Mouse (Mus musculus): ENCODE data around the gene Tom1l2. TPM values are rescaled to one million over a fixed set of nuclear protein-coding genes. Genes with fewer than 3 reads are reported as not detected.
A peak's percentile ranks its signal among the peaks of the same experiment; 100 is the strongest.

The Tom1l2 gene
- total and polyA plus RNA-seq, 2 experiments from 2014 or later: 49.4 to 120 TPM

DNA sequence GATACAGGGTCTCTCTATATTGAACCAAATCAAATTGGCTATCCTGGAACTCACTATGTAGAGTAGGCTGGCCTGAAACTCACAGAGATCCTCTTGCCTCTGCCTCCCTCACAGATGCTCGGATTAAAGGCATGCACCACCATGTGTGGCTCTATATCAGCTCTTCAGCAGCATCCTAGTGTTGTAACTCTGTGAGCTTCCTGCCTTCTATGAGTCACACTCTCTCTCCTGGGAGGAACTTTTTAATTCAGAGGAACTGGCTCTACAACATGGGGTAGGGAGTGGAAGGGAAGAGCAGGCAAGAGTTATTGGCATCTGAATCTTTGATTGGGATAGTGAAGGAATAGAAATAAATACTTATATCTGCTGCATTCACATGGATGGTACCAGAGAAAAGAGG, 4.4 kb upstream of the Tom1l2 start:
- whole genome bisulfite sequencing: 42% methylated on average over 1 of the region's 1 CpGs
- Histone ChIP-seq H3K27me3 (ENCODE audit: insufficient read depth, low read length) (no peaks in the 10 kb centered on the region), H3K36me3 (ENCODE audit: insufficient read depth, low read length) (no peaks in the 10 kb centered on the region), H3K9ac (replicated peaks; ENCODE audit: low read length, poor library complexity, severe bottlenecking) (no peak overlapping the region), H3K4me1 (ENCODE audit: insufficient read depth, low read length) (no peaks in the 10 kb centered on the region), H3K9me3 (ENCODE audit: low read length) (no peaks in the 10 kb centered on the region), H3K4me3 (ENCODE audit: low read depth, low read length) (no peak overlapping the region), H3K4me2 (ENCODE audit: low read depth, low read length, poor library complexity, severe bottlenecking) (no peak overlapping the region), H3K27ac (ENCODE audit: low read depth, low read length) (no peak overlapping the region)
- ATAC-seq (ENCODE audit: low FRiP score) (no peak), DNase-seq (ENCODE audit: low spot score) (no peak)
- TF ChIP-seq CTCF (IDR thresholded peaks at IDR 0.05): no peak

DNA sequence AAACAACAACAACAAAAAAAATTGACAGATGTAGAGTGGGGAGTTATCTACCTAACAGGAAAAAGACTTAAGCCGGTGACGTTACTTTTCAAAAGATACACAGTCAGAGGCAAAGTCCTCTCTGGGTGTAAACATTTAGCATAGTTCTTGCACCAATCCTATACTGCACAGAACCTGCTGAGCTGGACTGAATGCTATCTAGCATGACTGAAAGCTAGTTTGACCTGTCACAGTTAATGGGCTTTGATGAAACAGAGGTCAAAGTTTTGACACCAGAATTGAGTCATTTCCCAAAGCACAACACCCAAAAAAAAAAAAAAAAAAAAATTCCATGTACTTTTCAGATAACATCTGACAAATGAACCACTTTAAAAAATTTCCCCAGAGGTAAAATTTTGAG, 3.2 kb upstream of the Tom1l2 start:
- H3K36me3 ChIP-seq (ENCODE audit: insufficient read depth, low read length): no peaks in the 10 kb centered on the region
- peaks cover 8% of the 10 kb centered on the region; the same call in 1 of the 2 replicates for H3K4me1 ChIP-seq (ENCODE audit: insufficient read depth, low read length)
- ATAC-seq (ENCODE audit: low FRiP score): no peak
- WGBS: 91% methylated on average over 2 of the region's 2 CpGs
- H3K27ac ChIP-seq (ENCODE audit: low read depth, low read length): no peak overlapping the region
- H3K4me3 ChIP-seq (ENCODE audit: low read depth, low read length): no peak overlapping the region
- H3K9ac ChIP-seq (replicated peaks; ENCODE audit: low read length, poor library complexity, severe bottlenecking): no peak overlapping the region
- H3K27me3 ChIP-seq (ENCODE audit: insufficient read depth, low read length): no peaks in the 10 kb centered on the region
- H3K4me2 ChIP-seq (ENCODE audit: low read depth, low read length, poor library complexity, severe bottlenecking): no peak overlapping the region
- TF ChIP-seq CTCF (IDR thresholded peaks at IDR 0.05): no peak
- DNase-seq (ENCODE audit: low spot score): no peak
- no peaks in the 10 kb centered on the region for H3K9me3 ChIP-seq (ENCODE audit: low read length)

DNA sequence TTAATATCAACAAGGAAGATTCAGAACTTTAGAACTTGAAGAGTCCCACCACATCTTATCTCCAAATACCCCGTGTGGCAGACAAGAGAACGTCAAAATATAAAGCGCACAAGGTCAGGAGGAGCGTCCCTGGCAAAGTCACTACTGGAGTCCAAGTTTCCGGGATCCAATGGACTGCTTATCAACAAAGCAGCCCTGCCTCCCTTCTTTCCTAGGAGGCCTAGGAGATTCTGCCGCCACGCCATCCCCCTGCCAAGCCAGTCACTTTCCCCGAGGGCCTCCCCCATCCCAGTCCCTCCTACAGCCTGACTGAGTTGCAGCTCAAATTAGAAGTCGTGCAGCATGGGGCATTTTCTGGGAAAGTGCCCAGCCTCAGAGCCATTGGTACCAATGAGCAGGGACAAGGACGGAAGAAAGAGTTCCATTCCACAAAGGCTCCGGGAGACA, 757 bp downstream of the Tom1l2 start:
- 20% methylated on average over 11 of the region's 11 CpGs for WGBS
- peak overlapping the region; percentile 90 for H3K4me2 ChIP-seq (ENCODE audit: low read depth, low read length, poor library complexity, severe bottlenecking)
- no peaks in the 10 kb centered on the region for H3K36me3 ChIP-seq (ENCODE audit: insufficient read depth, low read length)
- H3K4me1 ChIP-seq (ENCODE audit: insufficient read depth, low read length): peaks cover 8% of the 10 kb centered on the region; the same call in 1 of the 2 replicates
- ATAC-seq (ENCODE audit: low FRiP score) (no peak), DNase-seq (ENCODE audit: low spot score) (peak; percentile 52)
- no peaks in the 10 kb centered on the region for H3K27me3 ChIP-seq (ENCODE audit: insufficient read depth, low read length)
- no peak for TF ChIP-seq CTCF (IDR thresholded peaks at IDR 0.05)
- H3K4me3 ChIP-seq (ENCODE audit: low read depth, low read length): peak overlapping the region; percentile 52
- peak overlapping the region; percentile 55 for H3K9ac ChIP-seq (replicated peaks; ENCODE audit: low read length, poor library complexity, severe bottlenecking)
- peak overlapping the region; percentile 57 for H3K27ac ChIP-seq (ENCODE audit: low read depth, low read length)
- no peaks in the 10 kb centered on the region for H3K9me3 ChIP-seq (ENCODE audit: low read length)

DNA sequence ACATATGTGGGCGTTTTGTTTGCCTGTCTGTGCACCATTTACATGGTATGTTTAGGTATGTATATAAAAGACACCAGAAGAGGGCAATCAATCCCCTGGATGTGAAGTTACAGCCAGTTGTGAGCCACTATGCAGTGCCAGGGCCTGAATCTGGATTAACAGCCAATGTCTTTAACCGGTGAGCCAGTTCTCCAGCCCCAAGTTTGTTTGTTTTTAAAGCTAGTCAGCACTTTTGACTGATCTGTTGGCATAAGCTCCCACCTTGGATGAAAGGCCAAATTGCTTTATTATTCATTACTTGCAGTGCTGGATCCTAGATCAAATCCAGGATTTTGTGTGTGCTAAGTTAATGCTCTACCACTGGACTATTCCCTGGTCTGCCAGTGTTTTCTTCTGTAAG, 1.3 kb downstream of the Tom1l2 start:
- no peak for ATAC-seq (ENCODE audit: low FRiP score)
- H3K27ac ChIP-seq (ENCODE audit: low read depth, low read length): peak overlapping the region; percentile 57; the same call in 1 of the 2 replicates
- peak; percentile 33 for DNase-seq (ENCODE audit: low spot score)

DNA sequence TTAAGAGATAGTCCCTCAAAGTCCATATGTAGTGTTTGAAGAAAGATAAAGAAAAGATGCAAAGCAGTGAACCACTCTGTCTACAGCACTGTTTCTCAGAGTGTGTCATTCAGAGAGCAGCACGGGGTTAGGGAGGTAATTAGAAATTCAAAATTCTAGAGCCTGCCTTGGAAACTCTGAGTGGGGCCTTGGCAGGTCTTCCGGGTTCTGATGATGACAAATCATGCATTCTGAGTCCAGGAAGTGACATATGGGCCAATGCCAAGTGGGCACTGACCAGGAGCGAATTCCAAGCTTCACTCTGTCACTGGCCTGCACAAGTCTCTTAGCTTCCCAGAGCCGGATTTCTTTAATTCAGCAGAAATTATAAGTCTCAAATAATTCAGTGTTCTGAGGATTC, 6.2 kb downstream of the Tom1l2 start:
- Histone ChIP-seq H3K36me3 (ENCODE audit: insufficient read depth, low read length) (no peaks in the 10 kb centered on the region), H3K4me3 (ENCODE audit: low read depth, low read length) (no peak overlapping the region), H3K4me1 (ENCODE audit: insufficient read depth, low read length) (peaks cover 4% of the 10 kb centered on the region; the same call in 1 of the 2 replicates), H3K27me3 (ENCODE audit: insufficient read depth, low read length) (no peaks in the 10 kb centered on the region), H3K4me2 (ENCODE audit: low read depth, low read length, poor library complexity, severe bottlenecking) (no peak overlapping the region), H3K9ac (replicated peaks; ENCODE audit: low read length, poor library complexity, severe bottlenecking) (no peak overlapping the region), H3K27ac (ENCODE audit: low read depth, low read length) (no peak overlapping the region), H3K9me3 (ENCODE audit: low read length) (no peaks in the 10 kb centered on the region)
- no peak for TF ChIP-seq CTCF (IDR thresholded peaks at IDR 0.05)
- 60% methylated on average over 4 of the region's 4 CpGs for WGBS
- ATAC-seq (ENCODE audit: low FRiP score) (no peak), DNase-seq (ENCODE audit: low spot score) (peak; percentile 70)

More for the DNA sequence above, 1.3 kb downstream of the Tom1l2 start:
- Histone ChIP-seq H3K9me3 (ENCODE audit: low read length) (no peaks in the 10 kb centered on the region), H3K9ac (replicated peaks; ENCODE audit: low read length, poor library complexity, severe bottlenecking) (peak overlapping the region; percentile 55; the same call in 1 of the 2 replicates), H3K4me1 (ENCODE audit: insufficient read depth, low read length) (peaks cover 8% of the 10 kb centered on the region; the same call in 1 of the 2 replicates), H3K4me3 (ENCODE audit: low read depth, low read length) (peak overlapping the region; percentile 52; the same call in 1 of the 2 replicates), H3K27me3 (ENCODE audit: insufficient read depth, low read length) (no peaks in the 10 kb centered on the region), H3K4me2 (ENCODE audit: low read depth, low read length, poor library complexity, severe bottlenecking) (peak overlapping the region; percentile 90), H3K36me3 (ENCODE audit: insufficient read depth, low read length) (no peaks in the 10 kb centered on the region)
- TF ChIP-seq CTCF (IDR thresholded peaks at IDR 0.05): peak; percentile 49
- 57% methylated on average over 2 of the region's 2 CpGs for WGBS

DNA sequence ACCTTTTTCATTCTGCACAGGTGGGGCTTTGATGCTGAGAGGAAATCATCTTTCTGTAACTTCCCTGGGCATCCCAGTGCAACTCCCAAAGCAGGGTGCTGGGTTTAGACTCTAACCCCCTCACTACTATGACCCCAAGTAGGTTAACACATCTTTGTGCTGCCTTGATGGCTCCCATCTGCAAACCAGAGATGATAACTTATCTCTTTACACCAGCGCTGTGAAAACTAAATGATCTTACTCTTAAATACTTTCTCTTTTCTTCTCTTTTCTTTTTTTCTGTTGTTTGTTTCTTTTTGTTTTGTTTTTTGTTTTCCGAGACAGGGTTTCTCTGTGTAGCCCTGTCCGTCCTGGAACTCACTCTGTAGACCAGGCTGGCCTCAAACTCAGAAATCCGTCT, 6.8 kb downstream of the Tom1l2 start:
- H3K27ac ChIP-seq (ENCODE audit: low read depth, low read length): no peak overlapping the region
- no peaks in the 10 kb centered on the region for H3K9me3 ChIP-seq (ENCODE audit: low read length)
- no peaks in the 10 kb centered on the region for H3K27me3 ChIP-seq (ENCODE audit: insufficient read depth, low read length)
- no peak overlapping the region for H3K4me3 ChIP-seq (ENCODE audit: low read depth, low read length)
- no peak for DNase-seq (ENCODE audit: low spot score)
- no peaks in the 10 kb centered on the region for H3K36me3 ChIP-seq (ENCODE audit: insufficient read depth, low read length)
- TF ChIP-seq CTCF (IDR thresholded peaks at IDR 0.05): no peak
- no peak for ATAC-seq (ENCODE audit: low FRiP score)
- H3K4me2 ChIP-seq (ENCODE audit: low read depth, low read length, poor library complexity, severe bottlenecking): no peak overlapping the region
- no peaks in the 10 kb centered on the region for H3K4me1 ChIP-seq (ENCODE audit: insufficient read depth, low read length)
- WGBS: 78% methylated on average over 4 of the region's 4 CpGs
- no peak overlapping the region for H3K9ac ChIP-seq (replicated peaks; ENCODE audit: low read length, poor library complexity, severe bottlenecking)

Data from midbrain, postnatal 0 days (tissue).